Mouse (Mus musculus): ENCODE measurements at regions not wholly inside any gene's neighbourhood (a gene's known extent, or its start where the extent isn't known, plus 50 kb on each side); places are given as distances from the start of the nearest gene placed in this dataset.

GRCm38 (mm10) chr4:40537859-40538258 is 65.9 kb downstream of the Tmem215 start:
- no peak for ATAC-seq (ENCODE audit: insufficient number of reproducible peaks, low FRiP score, low TSS enrichment)

- ATAC-seq (ENCODE audit: insufficient number of reproducible peaks, low FRiP score, low TSS enrichment), result no peak
Observed at GRCm38 (mm10) chr4:40543085-40544048, 71.4 kb downstream of the Tmem215 start.

- no peak for ATAC-seq (ENCODE audit: insufficient number of reproducible peaks, low FRiP score, low TSS enrichment)
Observed at GRCm38 (mm10) chr4:40544056-40544455, 72.1 kb downstream of the Tmem215 start.

GRCm38 (mm10) chr4:40544806-40545205 is 72.8 kb downstream of the Tmem215 start:
- no peak for ATAC-seq (ENCODE audit: insufficient number of reproducible peaks, low FRiP score, low TSS enrichment)

GRCm38 (mm10) chr4:40545700-40546099 is 73.7 kb downstream of the Tmem215 start:
- no peak for ATAC-seq (ENCODE audit: insufficient number of reproducible peaks, low FRiP score, low TSS enrichment)

- no peak for ATAC-seq (ENCODE audit: insufficient number of reproducible peaks, low FRiP score, low TSS enrichment)
Observed at GRCm38 (mm10) chr4:40559824-40560223, 87.8 kb downstream of the Tmem215 start.

GRCm38 (mm10) chr4:40573300-40573699 is 101.3 kb downstream of the Tmem215 start:
- ATAC-seq (ENCODE audit: insufficient number of reproducible peaks, low FRiP score, low TSS enrichment), result no peak

GRCm38 (mm10) chr4:40575951-40576350 is 104.0 kb downstream of the Tmem215 start:
- no peak for ATAC-seq (ENCODE audit: insufficient number of reproducible peaks, low FRiP score, low TSS enrichment)

GRCm38 (mm10) chr4:40584436-40584835 is 112.5 kb downstream of the Tmem215 start:
- no peak for ATAC-seq (ENCODE audit: insufficient number of reproducible peaks, low FRiP score, low TSS enrichment)

- ATAC-seq (ENCODE audit: insufficient number of reproducible peaks, low FRiP score, low TSS enrichment), result peak; percentile 39
Observed at GRCm38 (mm10) chr4:40584940-40585571, 113.1 kb downstream of the Tmem215 start.

GRCm38 (mm10) chr4:40586045-40586444 is 114.1 kb downstream of the Tmem215 start:
- ATAC-seq (ENCODE audit: insufficient number of reproducible peaks, low FRiP score, low TSS enrichment), result no peak

GRCm38 (mm10) chr4:40587254-40587653 is 115.3 kb downstream of the Tmem215 start:
- no peak for ATAC-seq (ENCODE audit: insufficient number of reproducible peaks, low FRiP score, low TSS enrichment)

- no peak for ATAC-seq (ENCODE audit: insufficient number of reproducible peaks, low FRiP score, low TSS enrichment)
Observed at GRCm38 (mm10) chr4:40593806-40594205, 109.2 kb downstream of the Aptx start.

- ATAC-seq (ENCODE audit: insufficient number of reproducible peaks, low FRiP score, low TSS enrichment), result no peak
Observed at GRCm38 (mm10) chr4:40625024-40625423, 78.0 kb downstream of the Aptx start.

GRCm38 (mm10) chr4:40625911-40626310 is 77.1 kb downstream of the Aptx start:
- no peak for ATAC-seq (ENCODE audit: insufficient number of reproducible peaks, low FRiP score, low TSS enrichment)

Measured in cerebellum, adult (tissue).